8 mouse cellular contexts compared by ENCODE assay signal in the genomic region with DNA sequence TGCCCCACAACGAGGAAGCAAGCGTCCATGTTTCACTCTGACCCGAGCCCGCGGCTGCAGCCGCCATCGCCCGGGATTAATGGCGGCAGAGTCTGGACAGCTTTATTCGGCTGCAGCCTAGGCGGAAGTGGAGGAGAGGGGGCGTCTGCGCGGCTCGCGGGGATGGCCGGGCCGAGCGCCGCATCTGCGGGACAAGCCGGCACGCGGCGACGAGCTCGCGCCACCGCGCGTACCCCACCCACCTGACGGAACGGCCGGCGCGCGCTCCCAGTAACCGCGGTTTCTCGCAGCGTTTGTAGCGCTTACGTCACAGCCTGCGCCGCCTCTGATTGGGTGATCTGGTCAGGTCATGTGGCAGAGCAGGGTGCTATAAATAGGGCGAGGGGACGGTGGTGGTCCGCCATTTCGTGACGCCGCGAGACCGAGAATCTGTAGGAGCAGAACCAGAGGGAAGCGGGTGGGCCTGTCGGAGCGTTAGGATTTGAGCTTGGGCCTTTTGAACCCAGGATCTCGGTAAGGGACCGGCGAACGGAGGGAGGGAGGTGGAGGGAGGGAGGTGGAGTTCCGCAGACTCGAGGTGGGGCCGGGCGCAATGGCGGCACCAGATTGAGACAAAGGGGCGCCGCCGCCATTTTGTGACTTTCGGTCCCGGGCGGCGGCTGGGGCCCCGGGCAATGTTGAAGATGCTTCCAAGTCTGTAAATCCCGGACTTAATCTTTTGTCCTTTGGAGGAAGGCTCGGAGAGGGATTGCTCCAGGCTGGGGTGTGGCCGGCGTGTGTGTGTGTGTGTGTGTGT. TPM values are rescaled to one million over a fixed set of nuclear protein-coding genes. Genes with fewer than 3 reads are reported as not detected.
DNase-seq lines count a peak whose midpoint lies in the region; ATAC-seq and TF ChIP-seq lines count a peak whose summit lies in the region.

Gene Srsf3 (plus strand): TSS at position 355 of the 796 bp plus-strand sequence.

- peak within 1 kb of the TSS; percentile 66 for H3K4me3 ChIP-seq in forebrain, embryonic 15.5 days
- H3K4me3 ChIP-seq in lung, adult 2 months (replicated peaks; ENCODE audit: extremely low read depth, low read depth, low read length): peak within 1 kb of the TSS; percentile 81

- ATAC-seq in forebrain, embryonic 15.5 days (replicated peaks): peak; percentile 99
- peak; percentile 86 for ATAC-seq in neutrophil, adult 5-6 weeks (ENCODE audit: extremely low read depth, insufficient number of reproducible peaks, low FRiP score, poor library complexity, severe bottlenecking)

- no peaks in the 10 kb centered on the region for H3K9me3 ChIP-seq in forebrain, embryonic 15.5 days

- no peaks in the 10 kb centered on the region for H3K27me3 ChIP-seq in forebrain, embryonic 15.5 days

- WGBS in forebrain, embryonic 15.5 days: under 1% methylated on average over 77 of the region's 77 CpGs
- WGBS in lung, adult 2 months: under 1% methylated on average over 77 of the region's 77 CpGs

- H3K27ac ChIP-seq in forebrain, embryonic 15.5 days (replicated peaks): peak within 1 kb of the TSS; percentile 97

- peak; percentile 100 for TF ChIP-seq POLR2A in lung, adult 2 months (IDR thresholded peaks at IDR 0.05; ENCODE audit: borderline replicate concordance, extremely low read depth, low read depth, low read length)

- intact Hi-C loops in heart, postnatal 25 days (cut with DNase I): loop anchor here (2.0 kb wide), 1 partner anchor 26 kb away; the partner anchor contains the start of gene Stk38

- no peak for TF ChIP-seq CTCF in lung, adult 2 months (IDR thresholded peaks at IDR 0.05; ENCODE audit: insufficient read depth, low read length)

- H3K4me2 ChIP-seq in forebrain, embryonic 15.5 days (replicated peaks): peak within 1 kb of the TSS; percentile 73

- H3K4me1 ChIP-seq in forebrain, embryonic 15.5 days: peaks cover 38% of the 10 kb centered on the region
- peaks cover 9% of the 10 kb centered on the region for H3K4me1 ChIP-seq in lung, adult 2 months (ENCODE audit: control insufficient read depth, insufficient read depth, low read length)

- DNase-seq in ES-CJ7 (ENCODE audit: low read depth, low spot score): peak; percentile 98
- peak; percentile 98 for DNase-seq in cerebellum, adult 11 months
- DNase-seq in heart, postnatal 25 days (ENCODE audit: low spot score): peak; percentile 98
- peak; percentile 97 to 100 for DNase-seq in layer of hippocampus, adult 18-20 months (ENCODE audit: low spot score in 2 of 2)
- peak; percentile 97 for DNase-seq in lung, adult 2 months
- DNase-seq in thymus, adult 18-20 months: peak; percentile 97 to 99

- H3K9ac ChIP-seq in forebrain, embryonic 15.5 days (replicated peaks): peak within 1 kb of the TSS; percentile 91

- peaks cover 12% of the 10 kb centered on the region for H3K36me3 ChIP-seq in forebrain, embryonic 15.5 days

RNA-seq across cellular contexts. Expression of gene Srsf3, which starts in this region (rescaled TPM):
- polyA plus RNA-seq in forebrain, embryonic 15.5 days (2015; fragmentation: Nextera tagmentation; extraction: Ambion mirVana): 594 and 620 TPM in 2 replicates
- 10 to 100 TPM; 68.9 to 75.4 TPM for total RNA-seq in heart, postnatal 25 days (2021)
- 100 to 1,000 TPM; 136 to 144 TPM for total RNA-seq in layer of hippocampus, adult 18-20 months (2021)
- polyA plus RNA-seq in lung, adult 2 months (2012; rRNA removed): 159 and 168 TPM in 2 replicates
- 576 and 624 TPM in 2 replicates for total RNA-seq in neutrophil, adult 5-6 weeks (2017)

Comparison
In these comparisons a context has a peak if more than half of its experiments do, and no peak if none do; other contexts are left out.
1. Peak in every context shown above with its lines: DNase-seq, ATAC-seq, H3K4me3 ChIP-seq and H3K27ac ChIP-seq.